Mouse (Mus musculus) limb, embryonic 13.5 days (tissue): ENCODE data around the gene Carhsp1. TPM values are rescaled to one million over a fixed set of nuclear protein-coding genes. Genes with fewer than 3 reads are reported as not detected.

Experiments
- ATAC-seq: fragments of 200-750 bp; cut with Nextera tagmentation; 2 replicates; pipeline ENCODE4 v1.8.0; 2017; ENCODE audit warnings: low read depth, moderate number of reproducible peaks, moderate TSS enrichment; ENCODE audit not compliant: low FRiP score
- H3K27ac ChIP-seq: fragments of 300-500 bp; sonication (generic); 2 replicates; pipeline ENCODE4 v1.5.1; 2015; ENCODE audit warnings: inconsistent platforms, mild to moderate bottlenecking, moderate library complexity
- H3K27me3 ChIP-seq: fragments of 300-500 bp; sonication (generic); 2 replicates; pipeline ENCODE4 v1.6.1; 2015; ENCODE audit warnings: mild to moderate bottlenecking, inconsistent platforms
- H3K36me3 ChIP-seq: fragments of 300-500 bp; sonication (generic); 2 replicates; pipeline ENCODE4 v1.6.1; 2015; ENCODE audit warnings: inconsistent platforms, mild to moderate bottlenecking, moderate library complexity
- H3K4me1 ChIP-seq: fragments of 300-500 bp; sonication (generic); 2 replicates; pipeline ENCODE4 v1.6.1; 2015; ENCODE audit warnings: inconsistent platforms
- H3K4me2 ChIP-seq: fragments of 300-500 bp; sonication (generic); replicated peaks from 2 replicates; pipeline ENCODE4 v1.6.1; 2015; ENCODE audit warnings: inconsistent platforms, mild to moderate bottlenecking, moderate library complexity
- H3K4me3 ChIP-seq: fragments of 300-500 bp; sonication (generic); 2 replicates; pipeline ENCODE4 v1.5.1; 2015; ENCODE audit warnings: moderate library complexity, mild to moderate bottlenecking, inconsistent platforms
- H3K9ac ChIP-seq: fragments of 300-500 bp; sonication (generic); 2 replicates; pipeline ENCODE4 v1.6.1; 2015; ENCODE audit warnings: mild to moderate bottlenecking, inconsistent platforms
- H3K9me3 ChIP-seq: fragments of 300-500 bp; sonication (generic); 2 replicates; pipeline ENCODE4 v1.6.1; 2016; ENCODE audit warnings: inconsistent platforms
- WGBS: fragments of 180-500 bp; shearing (Covaris S2); methylation state at CpG from one replicate; pipeline ENCODE4 v1.1.7; 2015; 5-methylcytosine and 5-hydroxymethylcytosine counted together
- polyA plus RNA-seq: library from polyadenylated mRNA; unstranded; fragments of >200 nt; fragmentation: Nextera tagmentation; extraction: Ambion mirVana; gene quantifications from 2 replicates; pipeline ENCODE4 v1.2.1, GENCODE M21; 2015

The Carhsp1 gene
- polyA plus RNA-seq, 1 experiment from 2014 or later: 108 TPM

DNA sequence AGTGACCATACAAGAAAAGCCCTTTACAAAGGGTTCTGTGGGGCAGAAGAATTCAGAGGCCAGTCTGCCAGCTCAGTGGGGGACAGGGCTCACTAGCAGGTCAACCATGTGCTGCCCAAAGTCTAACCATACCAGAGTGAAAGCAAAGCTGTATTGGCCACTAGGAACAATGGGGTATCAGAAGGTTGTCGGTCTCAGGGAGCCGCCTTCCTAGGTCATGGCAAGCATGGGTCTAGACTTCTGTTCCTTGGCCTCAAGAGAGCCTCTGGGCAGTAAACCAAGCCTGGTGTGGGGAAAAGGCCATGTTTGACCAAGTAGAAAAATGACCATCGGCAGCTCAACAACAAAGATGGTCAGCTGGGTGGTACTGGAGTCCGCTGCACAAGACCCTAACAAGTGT lies 13.2 kb downstream of the Carhsp1 start:
- WGBS: 94% methylated on average over 4 of the region's 4 CpGs
- Histone ChIP-seq H3K27me3 (no peaks in the 10 kb centered on the region), H3K4me1 (peaks cover 6% of the 10 kb centered on the region), H3K27ac (no peak overlapping the region), H3K4me3 (no peak overlapping the region), H3K36me3 (peaks cover 86% of the 10 kb centered on the region), H3K9me3 (no peaks in the 10 kb centered on the region), H3K4me2 (no peak overlapping the region), H3K9ac (no peak overlapping the region)
- no peak for ATAC-seq

DNA sequence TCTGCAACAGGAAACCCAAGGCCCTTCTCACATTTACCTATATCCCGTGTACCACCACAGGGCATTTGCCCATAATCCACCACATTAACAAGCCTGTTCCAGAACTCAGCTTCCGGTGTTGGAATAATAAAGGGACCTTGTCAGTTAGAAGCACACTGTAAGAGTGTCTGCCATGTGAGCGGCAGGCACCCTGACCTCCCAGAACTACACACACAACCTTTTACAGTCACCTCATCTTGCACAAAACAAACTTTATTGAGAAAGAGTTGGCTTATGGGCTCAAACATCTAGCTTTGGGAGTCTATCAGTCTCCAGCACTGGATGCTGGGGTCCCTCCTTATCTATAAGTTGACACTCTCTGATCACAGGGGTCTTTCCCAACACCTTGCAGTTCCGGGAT lies 13.6 kb downstream of the Carhsp1 start:
- H3K9ac ChIP-seq: no peak overlapping the region
- H3K9me3 ChIP-seq: no peaks in the 10 kb centered on the region
- H3K36me3 ChIP-seq: peaks cover 86% of the 10 kb centered on the region
- 72% methylated on average over 4 of the region's 4 CpGs for WGBS
- H3K4me1 ChIP-seq: peaks cover 10% of the 10 kb centered on the region
- H3K4me3 ChIP-seq: no peak overlapping the region
- H3K27ac ChIP-seq: no peak overlapping the region
- H3K4me2 ChIP-seq: no peak overlapping the region
- ATAC-seq: no peak
- H3K27me3 ChIP-seq: no peaks in the 10 kb centered on the region

DNA sequence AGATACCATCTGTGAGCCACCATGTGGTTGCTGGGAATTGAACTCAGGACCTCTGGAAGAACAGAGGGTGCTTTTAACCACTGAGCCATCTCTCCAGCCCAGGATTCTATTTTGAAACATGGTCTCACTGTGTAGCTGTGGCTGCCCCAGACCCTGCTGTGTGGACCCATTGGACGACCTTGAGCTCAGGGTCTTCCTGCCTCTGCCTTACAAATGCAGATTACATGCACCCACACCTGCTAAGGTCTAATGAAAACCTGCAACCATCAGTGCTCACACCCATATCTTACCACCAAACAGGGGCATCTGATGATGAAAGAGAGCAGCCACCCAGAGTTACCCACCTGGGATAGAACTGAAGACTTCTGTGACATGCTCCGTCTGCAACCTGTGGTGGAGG lies 15.7 kb downstream of the Carhsp1 start:
- Histone ChIP-seq H3K4me3 (no peak overlapping the region), H3K27me3 (no peaks in the 10 kb centered on the region), H3K9ac (no peak overlapping the region), H3K36me3 (peaks cover 83% of the 10 kb centered on the region), H3K27ac (no peak overlapping the region), H3K9me3 (no peaks in the 10 kb centered on the region), H3K4me1 (peaks cover 11% of the 10 kb centered on the region), H3K4me2 (no peak overlapping the region)
- ATAC-seq: no peak
- WGBS: 89% methylated on average over 2 of the region's 2 CpGs

DNA sequence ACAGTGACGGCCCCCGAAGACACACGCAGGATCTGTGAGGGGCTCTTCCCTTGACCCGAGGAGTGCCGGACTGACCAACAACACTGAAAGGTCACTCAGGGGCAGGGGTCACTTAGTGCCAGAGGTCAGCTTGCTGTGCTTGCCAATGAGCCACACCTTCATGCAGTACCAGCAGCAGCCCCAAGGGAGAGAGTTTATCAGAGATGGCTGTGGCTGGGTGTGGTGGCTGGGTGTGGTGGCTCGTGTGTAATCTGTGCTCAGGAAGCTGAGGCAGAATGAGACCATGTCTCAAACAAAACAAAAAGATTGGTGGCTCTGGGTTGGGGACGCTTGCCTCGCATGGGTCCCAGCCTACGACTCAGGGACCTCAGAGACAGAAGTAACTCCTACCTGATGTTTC lies 16.4 kb downstream of the Carhsp1 start:
- no peak overlapping the region for H3K9ac ChIP-seq
- peaks cover 85% of the 10 kb centered on the region for H3K36me3 ChIP-seq
- H3K9me3 ChIP-seq: no peaks in the 10 kb centered on the region
- H3K4me3 ChIP-seq: no peak overlapping the region
- no peak overlapping the region for H3K4me2 ChIP-seq
- ATAC-seq: no peak
- no peaks in the 10 kb centered on the region for H3K27me3 ChIP-seq
- no peak overlapping the region for H3K27ac ChIP-seq
- 85% methylated on average over 9 of the region's 9 CpGs for WGBS
- peaks cover 11% of the 10 kb centered on the region for H3K4me1 ChIP-seq

DNA sequence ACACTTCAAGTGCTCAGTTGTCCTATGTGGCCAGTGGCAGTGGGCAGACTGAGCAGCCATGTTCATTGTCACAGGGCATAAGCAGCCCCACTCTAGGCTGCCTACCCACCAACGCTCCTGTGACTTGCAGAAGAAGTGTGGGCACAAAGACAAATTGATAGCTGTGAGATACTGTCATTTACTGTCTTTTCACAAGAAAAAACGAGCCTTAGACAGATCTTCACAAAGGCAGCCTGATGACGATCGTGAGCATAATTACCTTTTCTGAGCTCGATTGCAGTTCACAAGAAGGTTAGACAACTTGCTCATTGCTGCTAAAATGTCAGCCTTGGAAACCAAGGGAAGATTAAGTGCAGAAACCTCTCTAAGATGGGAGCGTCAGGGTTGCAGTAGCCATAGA lies 16.8 kb downstream of the Carhsp1 start:
- H3K9ac ChIP-seq: no peak overlapping the region
- H3K9me3 ChIP-seq: no peaks in the 10 kb centered on the region
- no peak for ATAC-seq
- H3K36me3 ChIP-seq: peaks cover 86% of the 10 kb centered on the region
- no peak overlapping the region for H3K4me2 ChIP-seq
- no peak overlapping the region for H3K4me3 ChIP-seq
- H3K27me3 ChIP-seq: no peaks in the 10 kb centered on the region
- peaks cover 11% of the 10 kb centered on the region for H3K4me1 ChIP-seq
- no peak overlapping the region for H3K27ac ChIP-seq
- WGBS: 83% methylated on average over 6 of the region's 6 CpGs

DNA sequence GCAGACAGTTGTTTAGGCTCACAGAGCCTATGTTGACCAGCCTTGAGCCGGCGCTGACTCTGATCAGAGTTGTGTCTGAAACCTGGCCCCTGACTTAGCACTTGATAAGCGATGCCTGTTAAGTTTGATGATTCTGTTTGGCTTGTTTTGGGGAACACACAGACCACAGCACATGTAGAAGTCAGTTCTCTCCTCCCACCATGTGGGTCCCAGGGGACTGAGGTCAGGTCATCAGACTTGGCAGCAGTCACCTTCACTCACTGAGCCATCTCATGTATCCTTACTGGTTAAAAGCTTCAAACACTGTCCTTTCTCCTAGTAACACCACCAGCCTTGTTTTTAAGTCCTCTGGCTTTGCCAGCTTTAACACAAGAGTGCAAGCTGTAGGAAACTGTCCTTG lies 21.9 kb downstream of the Carhsp1 start:
- Histone ChIP-seq H3K27ac (no peak overlapping the region), H3K4me2 (no peak overlapping the region), H3K9ac (no peak overlapping the region), H3K9me3 (no peaks in the 10 kb centered on the region), H3K4me1 (peaks cover 11% of the 10 kb centered on the region), H3K4me3 (no peak overlapping the region), H3K27me3 (no peaks in the 10 kb centered on the region), H3K36me3 (peaks cover 87% of the 10 kb centered on the region)
- no peak for ATAC-seq
- WGBS: 96% methylated on average over 3 of the region's 3 CpGs

DNA sequence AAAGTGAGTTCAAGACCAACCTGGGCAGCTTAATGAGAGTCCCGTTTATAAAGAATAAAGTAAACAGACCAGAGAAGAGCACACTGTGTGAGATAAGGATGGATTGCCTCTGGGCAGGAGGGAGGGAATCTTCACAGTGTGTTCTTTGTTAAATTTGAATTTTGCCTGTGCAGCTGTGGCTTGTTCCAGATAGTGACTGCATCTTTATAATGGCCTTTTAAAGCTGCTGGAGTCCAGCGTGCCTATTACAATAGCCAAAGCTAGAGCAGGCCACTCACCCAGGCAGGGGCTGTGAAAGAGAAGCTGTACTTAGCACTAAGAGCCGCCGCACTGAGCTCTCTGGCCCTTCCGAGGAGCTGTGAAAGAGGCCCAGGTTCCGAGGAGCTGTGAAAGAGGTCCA lies 26.4 kb downstream of the Carhsp1 start:
- ATAC-seq: no peak
- no peaks in the 10 kb centered on the region for H3K27me3 ChIP-seq
- H3K4me1 ChIP-seq: no peaks in the 10 kb centered on the region
- H3K9me3 ChIP-seq: no peaks in the 10 kb centered on the region
- H3K9ac ChIP-seq: no peak overlapping the region
- no peak overlapping the region for H3K4me2 ChIP-seq
- 90% methylated on average over 6 of the region's 6 CpGs for WGBS
- peaks cover 82% of the 10 kb centered on the region for H3K36me3 ChIP-seq
- no peak overlapping the region for H3K27ac ChIP-seq
- H3K4me3 ChIP-seq: no peak overlapping the region

DNA sequence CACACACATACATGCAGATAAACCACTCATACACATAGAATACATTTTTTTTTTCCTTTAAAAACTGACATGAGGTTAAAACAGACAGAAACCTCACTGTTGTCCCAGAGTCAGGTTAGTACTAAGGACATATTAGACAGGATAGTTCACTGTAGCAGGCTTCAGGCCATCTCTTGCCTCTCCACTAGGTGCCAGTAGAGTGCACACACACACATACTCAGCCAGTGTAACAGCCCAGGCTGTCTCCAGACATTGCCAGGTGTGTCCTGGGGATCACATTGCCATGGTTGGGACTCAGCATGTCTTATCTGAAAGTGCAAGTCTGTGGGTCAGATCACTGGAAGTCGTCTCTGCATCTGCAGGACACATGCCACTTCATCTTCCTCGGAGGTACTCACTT lies 28.1 kb downstream of the Carhsp1 start:
- H3K9me3 ChIP-seq: no peaks in the 10 kb centered on the region
- H3K4me1 ChIP-seq: no peaks in the 10 kb centered on the region; the same call in 1 of the 2 replicates
- ATAC-seq: peak; percentile 64; the same call in 1 of the 2 replicates
- no peaks in the 10 kb centered on the region for H3K27me3 ChIP-seq
- H3K27ac ChIP-seq: no peak overlapping the region
- H3K4me2 ChIP-seq: no peak overlapping the region
- H3K36me3 ChIP-seq: peaks cover 74% of the 10 kb centered on the region
- no peak overlapping the region for H3K4me3 ChIP-seq
- 83% methylated on average over 2 of the region's 2 CpGs for WGBS
- H3K9ac ChIP-seq: no peak overlapping the region

DNA sequence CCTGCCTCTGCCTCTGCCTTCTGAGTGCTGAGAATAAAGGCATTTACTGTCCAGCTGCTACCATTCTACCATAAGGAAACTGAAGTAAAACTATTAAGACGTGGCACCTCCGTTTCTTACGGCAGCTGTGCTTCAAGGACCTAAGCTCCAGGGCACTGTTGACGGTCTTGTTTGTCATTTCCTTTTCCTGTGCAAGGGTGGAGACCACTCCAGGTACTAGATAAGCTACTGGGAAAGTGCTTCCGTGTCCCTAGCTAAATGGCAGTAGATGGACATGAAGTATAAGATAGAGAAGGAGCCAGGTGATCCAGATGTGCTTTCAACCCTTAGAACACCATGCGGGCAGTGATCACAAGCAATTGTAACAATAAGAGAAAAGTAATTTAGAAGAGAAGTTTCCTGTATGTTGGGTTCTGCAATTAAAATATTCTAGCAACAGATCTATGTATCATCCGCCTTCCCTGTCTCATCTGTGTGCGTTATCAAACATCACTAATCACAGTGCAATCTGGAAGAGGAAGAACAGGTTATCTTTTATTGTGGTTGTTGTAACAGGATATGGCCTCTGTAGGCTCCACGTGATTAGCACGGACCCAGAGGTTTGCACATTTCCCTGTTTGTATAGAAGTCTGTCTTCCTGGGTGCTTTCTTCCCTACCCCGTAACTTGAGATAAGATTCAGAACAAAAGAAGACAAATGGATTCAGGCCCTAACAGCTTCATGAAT lies 32.3 kb downstream of the Carhsp1 start:
- H3K4me3 ChIP-seq: no peak overlapping the region
- no peak overlapping the region for H3K9ac ChIP-seq
- H3K27ac ChIP-seq: no peak overlapping the region
- H3K4me2 ChIP-seq: no peak overlapping the region
- peaks cover 20% of the 10 kb centered on the region for H3K4me1 ChIP-seq
- WGBS: 90% methylated on average over 11 of the region's 11 CpGs
- peaks cover 48% of the 10 kb centered on the region for H3K36me3 ChIP-seq
- H3K27me3 ChIP-seq: no peaks in the 10 kb centered on the region
- no peaks in the 10 kb centered on the region for H3K9me3 ChIP-seq
- no peak for ATAC-seq

DNA sequence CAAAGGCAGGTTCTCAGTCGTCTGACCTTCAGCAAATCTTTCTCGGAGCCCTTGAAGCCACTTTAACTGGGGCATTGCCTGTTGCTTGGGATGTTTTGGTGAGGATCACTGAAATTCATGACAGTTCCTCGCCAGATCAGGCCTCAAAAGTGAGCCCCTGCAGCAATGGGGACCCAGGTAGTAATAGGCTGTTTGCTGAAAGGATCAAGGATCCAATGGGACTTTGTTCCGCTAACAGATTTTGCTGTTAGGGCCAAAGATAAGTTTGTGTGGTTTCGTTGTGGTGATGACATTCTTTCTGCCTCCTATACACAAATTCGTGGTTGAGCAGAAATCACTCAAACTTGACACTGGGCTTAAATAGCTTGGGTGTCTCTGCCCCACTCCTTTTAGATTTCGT lies 33.8 kb downstream of the Carhsp1 start:
- no peaks in the 10 kb centered on the region for H3K9me3 ChIP-seq
- peak overlapping the region; percentile 85 for H3K4me2 ChIP-seq
- H3K27ac ChIP-seq: peak overlapping the region; percentile 83; the same call in 1 of the 2 replicates
- H3K36me3 ChIP-seq: peaks cover 47% of the 10 kb centered on the region
- peaks cover 20% of the 10 kb centered on the region for H3K4me1 ChIP-seq
- H3K27me3 ChIP-seq: no peaks in the 10 kb centered on the region
- peak overlapping the region; percentile 87 for H3K9ac ChIP-seq
- peak overlapping the region; percentile 84 for H3K4me3 ChIP-seq
- no peak for ATAC-seq
- WGBS: 47% methylated on average over 7 of the region's 7 CpGs

DNA sequence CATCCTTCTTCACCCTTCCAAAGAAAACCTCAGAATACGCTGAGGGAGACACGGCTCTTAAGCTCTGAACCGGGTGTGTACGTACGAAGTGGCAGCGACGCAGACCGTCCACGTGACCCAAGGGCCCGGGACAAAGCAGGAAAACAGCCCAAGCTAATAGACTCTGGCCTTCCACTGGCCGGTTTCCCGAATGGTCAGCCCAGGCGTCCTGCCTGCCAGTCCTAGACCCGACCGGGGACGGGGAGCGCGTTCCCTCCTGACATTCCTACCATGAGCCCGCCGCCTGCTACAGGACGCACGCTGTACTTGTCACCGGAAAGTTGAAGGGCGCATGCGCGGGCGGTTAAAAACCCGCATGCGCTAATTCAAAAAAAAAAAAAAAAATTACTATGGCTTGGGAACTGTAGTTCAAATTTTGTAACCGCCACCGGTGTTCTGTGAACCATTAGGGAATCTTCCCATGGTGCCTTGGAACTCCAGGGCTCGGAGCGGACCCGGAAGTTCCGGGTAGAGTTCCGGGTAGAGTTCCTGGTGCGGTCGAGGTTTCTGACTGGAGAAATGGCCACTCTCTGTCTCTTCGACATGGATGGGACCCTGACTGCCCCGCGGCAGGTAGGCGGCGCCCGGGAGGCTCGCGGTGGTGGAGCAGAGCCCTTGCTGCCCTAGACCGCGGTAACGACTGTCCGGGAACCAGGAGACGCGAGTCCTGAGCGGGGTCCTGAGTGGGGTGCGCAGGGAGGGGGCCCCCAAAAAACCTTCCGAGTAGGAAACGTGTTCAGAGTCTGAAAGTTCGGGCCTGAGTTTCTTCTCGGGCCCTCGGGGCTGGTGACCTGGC lies 34.5 kb downstream of the Carhsp1 start, which contains the start of the genes Pmm2 and Tmem186:
Gene Pmm2, plus strand, starts transcription at position 458 of the 835 bp plus-strand sequence.
Gene Tmem186, minus strand, starts transcription at position 496 of the 835 bp plus-strand sequence.
- peak within 1 kb of the TSS; percentile 87 for H3K9ac ChIP-seq
- H3K27ac ChIP-seq: peak within 1 kb of the TSS; percentile 83
- peak within 1 kb of the TSS; percentile 84 for H3K4me3 ChIP-seq
- peaks cover 20% of the 10 kb centered on the region for H3K4me1 ChIP-seq
- H3K9me3 ChIP-seq: no peaks in the 10 kb centered on the region
- peak; percentile 94 for ATAC-seq
- H3K4me2 ChIP-seq: peak within 1 kb of the TSS; percentile 85
- no peaks in the 10 kb centered on the region for H3K27me3 ChIP-seq
- H3K36me3 ChIP-seq: peaks cover 47% of the 10 kb centered on the region
- WGBS: under 1% methylated on average over 59 of the region's 59 CpGs

DNA sequence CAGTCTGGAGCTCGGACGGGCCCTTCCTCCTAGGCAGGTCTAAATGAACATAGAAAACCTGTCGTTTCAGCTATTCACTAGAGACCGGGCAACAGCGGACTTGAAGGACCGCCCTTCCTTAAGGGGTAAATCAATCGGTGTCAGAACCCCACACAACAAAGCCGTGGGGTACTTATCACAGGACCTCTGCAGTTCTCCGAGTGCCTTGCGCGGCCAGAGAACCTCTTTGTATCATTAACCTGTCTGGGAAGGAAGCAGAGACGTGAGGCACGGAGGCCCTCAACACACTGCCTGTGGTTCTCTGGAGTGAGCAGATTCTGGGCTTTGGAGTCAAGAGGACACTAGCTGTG lies 35.1 kb downstream of the Carhsp1 start:
- Histone ChIP-seq H3K36me3 (peaks cover 53% of the 10 kb centered on the region), H3K27me3 (no peaks in the 10 kb centered on the region), H3K27ac (peak overlapping the region; percentile 83), H3K4me3 (peak overlapping the region; percentile 84), H3K4me1 (peaks cover 20% of the 10 kb centered on the region), H3K9ac (peak overlapping the region; percentile 87), H3K9me3 (no peaks in the 10 kb centered on the region), H3K4me2 (peak overlapping the region; percentile 85)
- ATAC-seq: peak; percentile 51
- WGBS: 0% methylated on average over 13 of the region's 13 CpGs
